Mouse (Mus musculus) midbrain, embryonic 13.5 days (tissue): Measurements from ENCODE around the gene Olfr631. TPM values are rescaled to one million over a fixed set of nuclear protein-coding genes. Genes with fewer than 3 reads are reported as not detected.

Experiments used
- polyA plus RNA-seq: library from polyadenylated mRNA; unstranded; fragments of >200 nt; fragmentation: Nextera tagmentation; extraction: Ambion mirVana; gene quantifications from 2 replicates; pipeline ENCODE4 v1.2.1, GENCODE M21; 2015

Gene Olfr631
- polyA plus RNA-seq, 1 experiment from 2014 or later: not detected

Other genes starting within 250 kb of the Olfr631 start
- gene Olfr625-ps1, start 246.1 kb upstream of the Olfr631 start, polyA plus RNA-seq: not detected in 2 replicates
- not detected in 2 replicates for gene Olfr243, start 214.2 kb upstream of the Olfr631 start, polyA plus RNA-seq
- not detected in 2 replicates for gene Olfr628, start 198.5 kb upstream of the Olfr631 start, polyA plus RNA-seq
- not detected in 2 replicates for gene Olfr629, start 183.9 kb upstream of the Olfr631 start, polyA plus RNA-seq
- not detected in 2 replicates for gene Olfr630, start 171.5 kb upstream of the Olfr631 start, polyA plus RNA-seq
- not detected in 2 replicates for gene Olfr69, start 157.2 kb upstream of the Olfr631 start, polyA plus RNA-seq
- not detected in 2 replicates for gene Olfr68, start 149.1 kb upstream of the Olfr631 start, polyA plus RNA-seq
- gene Olfr67, start 137.0 kb upstream of the Olfr631 start, polyA plus RNA-seq: not detected in 2 replicates
- gene Hbb-bt, start 114.8 kb upstream of the Olfr631 start, polyA plus RNA-seq: 1,031 and 1,160 TPM in 2 replicates
- gene Hbb-bs, start 100.7 kb upstream of the Olfr631 start, polyA plus RNA-seq: 2,098 and 2,335 TPM in 2 replicates
- not detected in 2 replicates for gene Hbb-bh2, start 88.3 kb upstream of the Olfr631 start, polyA plus RNA-seq
- gene Hbb-bh1, start 85.7 kb upstream of the Olfr631 start, polyA plus RNA-seq: 37.1 and 47.9 TPM in 2 replicates
- gene Hbb-y, start 75.6 kb upstream of the Olfr631 start, polyA plus RNA-seq: 4,013 and 4,161 TPM in 2 replicates
- gene Olfr66, start 42.6 kb upstream of the Olfr631 start, polyA plus RNA-seq: not detected in 2 replicates
- not detected in 2 replicates for gene Olfr64, start 34.3 kb upstream of the Olfr631 start, polyA plus RNA-seq
- gene Olfr65, start 25.3 kb upstream of the Olfr631 start, polyA plus RNA-seq: not detected in 2 replicates
- gene Olfr632, start 5.5 kb downstream of the Olfr631 start, polyA plus RNA-seq: not detected in 2 replicates
- gene Olfr633, start 15.6 kb downstream of the Olfr631 start, polyA plus RNA-seq: not detected in 2 replicates
- 0.03 TPM in 1 of 2 replicates, not detected in the other for gene Olfr635, start 42.3 kb downstream of the Olfr631 start, polyA plus RNA-seq
- gene Olfr638, start 69.9 kb downstream of the Olfr631 start, polyA plus RNA-seq: not detected in 2 replicates
- gene Olfr639, start 88.5 kb downstream of the Olfr631 start, polyA plus RNA-seq: 0.03 TPM in 1 of 2 replicates, not detected in the other
- gene Olfr640, start 96.7 kb downstream of the Olfr631 start, polyA plus RNA-seq: not detected in 2 replicates
- not detected in 2 replicates for gene Olfr641, start 106.6 kb downstream of the Olfr631 start, polyA plus RNA-seq
- gene Olfr642, start 123.8 kb downstream of the Olfr631 start, polyA plus RNA-seq: not detected in 2 replicates
- not detected in 2 replicates for gene 4930516K23Rik, start 132.6 kb downstream of the Olfr631 start, polyA plus RNA-seq
- gene Olfr644, start 143.0 kb downstream of the Olfr631 start, polyA plus RNA-seq: not detected in 2 replicates
- not detected in 2 replicates for gene Olfr645, start 156.6 kb downstream of the Olfr631 start, polyA plus RNA-seq
- not detected in 2 replicates for gene Olfr646, start 176.0 kb downstream of the Olfr631 start, polyA plus RNA-seq
- gene Ubqln5, start 201.0 kb downstream of the Olfr631 start, polyA plus RNA-seq: not detected in 2 replicates
- gene Olfr643, start 208.6 kb downstream of the Olfr631 start, polyA plus RNA-seq: not detected in 2 replicates
- gene Ubqln3, start 214.5 kb downstream of the Olfr631 start, polyA plus RNA-seq: not detected in 2 replicates
- gene Ubqlnl, start 221.7 kb downstream of the Olfr631 start, polyA plus RNA-seq: not detected in 2 replicates
- not detected in 2 replicates for gene Olfm5, start 236.0 kb downstream of the Olfr631 start, polyA plus RNA-seq